Mouse (Mus musculus) olfactory bulb, adult 2 months (tissue): ENCODE data around the gene Sema5a.

Source experiments
- CTCF ChIP-seq: fragments of 200-500 bp; IDR thresholded peaks from 2 replicates; pipeline ENCODE4 v1.5.1; 2012; ENCODE audit warnings: low read depth, mild to moderate bottlenecking, low read length, moderate library complexity; ENCODE audit not compliant: insufficient read depth
- POLR2A ChIP-seq: fragments of 200-500 bp; IDR thresholded peaks from 2 replicates; pipeline ENCODE4 v1.6.1; 2012; ENCODE audit warnings: mild to moderate bottlenecking, low read depth, low read length, moderate library complexity; ENCODE audit not compliant: insufficient read depth

DNA sequence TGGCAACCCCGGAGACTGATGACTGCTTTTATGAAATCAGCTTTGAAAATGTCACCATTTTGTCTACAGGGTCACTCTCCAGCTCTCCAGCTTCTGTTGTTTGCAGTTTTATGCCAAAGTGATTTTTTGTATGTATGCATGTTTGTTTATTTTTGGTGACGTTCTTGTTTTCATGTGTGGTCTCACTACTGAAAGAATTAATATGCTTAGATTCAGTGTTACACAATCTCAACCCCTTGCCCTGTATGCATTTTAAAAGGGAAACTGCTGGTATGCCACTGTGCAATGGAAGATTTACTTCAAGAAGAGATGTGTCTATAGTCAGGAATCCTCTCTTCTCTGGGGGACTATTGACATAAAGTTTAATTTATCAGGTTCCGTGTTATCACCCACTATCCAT is 19.2 kb upstream of the Sema5a start:
- no peak for TF ChIP-seq CTCF
- no peak for TF ChIP-seq POLR2A
